Mouse (Mus musculus) bone marrow macrophage, adult 2 months (primary cell): ENCODE data around the gene BC049715.

ENCODE experiments used
- CTCF ChIP-seq: IDR thresholded peaks from 2 replicates; pipeline ENCODE4 v1.5.1; 2012; ENCODE audit warnings: low read depth, mild to moderate bottlenecking, low read length, moderate library complexity
- POLR2A ChIP-seq: IDR thresholded peaks from 2 replicates; pipeline ENCODE4 v1.6.1; 2012; ENCODE audit warnings: mild to moderate bottlenecking, low read depth, low read length, borderline replicate concordance

DNA sequence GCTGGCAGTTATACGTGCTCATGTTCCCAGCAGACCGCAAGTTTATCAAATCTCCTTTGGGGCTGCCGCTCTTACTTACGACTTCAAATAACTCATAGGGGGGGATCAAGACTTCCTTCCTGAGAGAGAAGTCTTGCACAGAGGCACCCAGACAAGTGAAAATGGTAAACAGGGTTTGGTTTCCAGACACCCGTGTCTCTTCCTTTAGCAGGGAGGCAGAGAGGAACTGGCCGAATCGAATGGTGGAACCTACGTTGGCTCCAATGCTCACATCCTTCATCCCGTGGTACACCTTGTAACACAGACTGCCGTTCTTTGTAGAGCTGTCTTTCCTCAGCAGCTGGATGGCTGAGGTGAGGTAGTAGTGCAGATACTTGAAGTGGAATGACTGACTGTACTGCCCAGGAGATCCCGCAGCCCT, 26.9 kb downstream of the BC049715 start:
- TF ChIP-seq POLR2A: no peak
- no peak for TF ChIP-seq CTCF
